Mouse (Mus musculus): ENCODE measurements around the gene Eif4e. TPM values are rescaled to one million over a fixed set of nuclear protein-coding genes. Genes with fewer than 3 reads are reported as not detected.
A peak's percentile ranks its signal among the peaks of the same experiment; 100 is the strongest.

Gene Eif4e
- polyA plus RNA-seq, 1 experiment from 2014 or later, result 559 TPM

GRCm38 (mm10) chr3:138493668-138494067, 32.3 kb upstream of the Eif4e start:
- Histone ChIP-seq H3K36me3 (replicated peaks; ENCODE audit: control insufficient read depth, insufficient read depth, low read depth, low read length) (no peaks in the 10 kb centered on the region), H3K9me3 (replicated peaks; ENCODE audit: control insufficient read depth, low read length) (no peaks in the 10 kb centered on the region), H3K4me2 (ENCODE audit: low read depth, low read length) (no peak overlapping the region), H3K9ac (replicated peaks; ENCODE audit: low read length) (no peak overlapping the region), H3K27me3 (ENCODE audit: control insufficient read depth, insufficient read depth, low read length) (no peaks in the 10 kb centered on the region), H3K4me1 (ENCODE audit: control insufficient read depth, insufficient read depth, low read length) (no peaks in the 10 kb centered on the region), H3K4me3 (ENCODE audit: low read depth, low read length) (no peak overlapping the region), H3K27ac (replicated peaks; ENCODE audit: low read depth, low read length) (no peak overlapping the region)
- no peak for ATAC-seq (replicated peaks; ENCODE audit: insufficient number of reproducible peaks, low FRiP score, low TSS enrichment, low read depth)
- DNase-seq (ENCODE audit: low spot score), result no peak
- 80% methylated on average over 3 of the region's 3 CpGs for WGBS

DNA sequence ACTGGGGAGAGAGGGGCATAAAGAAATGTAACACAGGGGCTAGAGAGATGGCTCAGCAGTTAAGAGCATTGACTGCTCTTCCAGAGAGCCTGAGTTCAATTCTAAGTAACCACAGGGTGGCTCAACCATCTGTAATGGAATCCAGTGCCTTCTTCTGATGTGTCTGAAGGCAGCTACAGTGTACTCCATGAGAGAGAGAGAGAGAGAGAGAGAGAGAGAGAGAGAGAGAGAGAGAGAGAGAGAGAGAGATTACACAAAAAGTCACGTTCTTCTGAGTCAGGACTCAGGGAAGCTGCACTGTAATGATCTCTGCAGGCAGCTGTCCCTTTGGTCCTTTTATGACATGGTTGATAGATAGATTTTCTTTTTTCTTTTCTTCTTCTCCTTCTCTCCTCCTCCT, 31.4 kb upstream of the Eif4e start:
- WGBS, result 71% methylated on average over 1 of the region's 1 CpGs
- H3K27ac ChIP-seq (replicated peaks; ENCODE audit: low read depth, low read length), result no peak overlapping the region
- no peaks in the 10 kb centered on the region for H3K27me3 ChIP-seq (ENCODE audit: control insufficient read depth, insufficient read depth, low read length)
- ATAC-seq (replicated peaks; ENCODE audit: insufficient number of reproducible peaks, low FRiP score, low TSS enrichment, low read depth), result no peak
- DNase-seq (ENCODE audit: low spot score), result no peak
- H3K4me2 ChIP-seq (ENCODE audit: low read depth, low read length), result no peak overlapping the region
- H3K4me3 ChIP-seq (ENCODE audit: low read depth, low read length), result no peak overlapping the region
- no peaks in the 10 kb centered on the region for H3K36me3 ChIP-seq (replicated peaks; ENCODE audit: control insufficient read depth, insufficient read depth, low read depth, low read length)
- H3K9ac ChIP-seq (replicated peaks; ENCODE audit: low read length), result no peak overlapping the region
- no peaks in the 10 kb centered on the region for H3K9me3 ChIP-seq (replicated peaks; ENCODE audit: control insufficient read depth, low read length)
- H3K4me1 ChIP-seq (ENCODE audit: control insufficient read depth, insufficient read depth, low read length), result no peaks in the 10 kb centered on the region

GRCm38 (mm10) chr3:138495166-138496145, 30.5 kb upstream of the Eif4e start:
- 85% methylated on average over 11 of the region's 11 CpGs for WGBS
- no peak overlapping the region for H3K9ac ChIP-seq (replicated peaks; ENCODE audit: low read length)
- no peaks in the 10 kb centered on the region for H3K9me3 ChIP-seq (replicated peaks; ENCODE audit: control insufficient read depth, low read length)
- no peaks in the 10 kb centered on the region for H3K27me3 ChIP-seq (ENCODE audit: control insufficient read depth, insufficient read depth, low read length)
- H3K4me1 ChIP-seq (ENCODE audit: control insufficient read depth, insufficient read depth, low read length), result no peaks in the 10 kb centered on the region
- H3K27ac ChIP-seq (replicated peaks; ENCODE audit: low read depth, low read length), result no peak overlapping the region
- no peak overlapping the region for H3K4me2 ChIP-seq (ENCODE audit: low read depth, low read length)
- no peak overlapping the region for H3K4me3 ChIP-seq (ENCODE audit: low read depth, low read length)
- DNase-seq (ENCODE audit: low spot score) (no peak), ATAC-seq (replicated peaks; ENCODE audit: insufficient number of reproducible peaks, low FRiP score, low TSS enrichment, low read depth) (no peak)
- no peaks in the 10 kb centered on the region for H3K36me3 ChIP-seq (replicated peaks; ENCODE audit: control insufficient read depth, insufficient read depth, low read depth, low read length)

GRCm38 (mm10) chr3:138498731-138499130, 27.2 kb upstream of the Eif4e start:
- no peaks in the 10 kb centered on the region for H3K4me1 ChIP-seq (ENCODE audit: control insufficient read depth, insufficient read depth, low read length)
- no peaks in the 10 kb centered on the region for H3K9me3 ChIP-seq (replicated peaks; ENCODE audit: control insufficient read depth, low read length)
- H3K27ac ChIP-seq (replicated peaks; ENCODE audit: low read depth, low read length), result no peak overlapping the region
- no peak overlapping the region for H3K4me2 ChIP-seq (ENCODE audit: low read depth, low read length)
- ATAC-seq (replicated peaks; ENCODE audit: insufficient number of reproducible peaks, low FRiP score, low TSS enrichment, low read depth), result no peak
- H3K36me3 ChIP-seq (replicated peaks; ENCODE audit: control insufficient read depth, insufficient read depth, low read depth, low read length), result no peaks in the 10 kb centered on the region
- H3K9ac ChIP-seq (replicated peaks; ENCODE audit: low read length), result no peak overlapping the region
- no peak for DNase-seq (ENCODE audit: low spot score)
- no peak overlapping the region for H3K4me3 ChIP-seq (ENCODE audit: low read depth, low read length)
- 58% methylated on average over 4 of the region's 4 CpGs for WGBS
- no peaks in the 10 kb centered on the region for H3K27me3 ChIP-seq (ENCODE audit: control insufficient read depth, insufficient read depth, low read length)

GRCm38 (mm10) chr3:138499854-138500740, 25.9 kb upstream of the Eif4e start:
- Histone ChIP-seq H3K4me3 (ENCODE audit: low read depth, low read length) (no peak overlapping the region), H3K4me1 (ENCODE audit: control insufficient read depth, insufficient read depth, low read length) (no peaks in the 10 kb centered on the region), H3K27me3 (ENCODE audit: control insufficient read depth, insufficient read depth, low read length) (no peaks in the 10 kb centered on the region), H3K36me3 (replicated peaks; ENCODE audit: control insufficient read depth, insufficient read depth, low read depth, low read length) (no peaks in the 10 kb centered on the region), H3K9ac (replicated peaks; ENCODE audit: low read length) (no peak overlapping the region), H3K27ac (replicated peaks; ENCODE audit: low read depth, low read length) (no peak overlapping the region), H3K9me3 (replicated peaks; ENCODE audit: control insufficient read depth, low read length) (no peaks in the 10 kb centered on the region), H3K4me2 (ENCODE audit: low read depth, low read length) (no peak overlapping the region)
- peak; percentile 42; the same call in 1 of the 2 replicates for ATAC-seq (replicated peaks; ENCODE audit: insufficient number of reproducible peaks, low FRiP score, low TSS enrichment, low read depth)
- WGBS, result 56% methylated on average over 15 of the region's 15 CpGs
- DNase-seq (ENCODE audit: low spot score), result peak; percentile 10

- no peak overlapping the region for H3K9ac ChIP-seq (replicated peaks; ENCODE audit: low read length)
- no peaks in the 10 kb centered on the region for H3K27me3 ChIP-seq (ENCODE audit: control insufficient read depth, insufficient read depth, low read length)
- no peak for DNase-seq (ENCODE audit: low spot score)
- no peaks in the 10 kb centered on the region for H3K4me1 ChIP-seq (ENCODE audit: control insufficient read depth, insufficient read depth, low read length)
- H3K4me3 ChIP-seq (ENCODE audit: low read depth, low read length), result no peak overlapping the region
- H3K36me3 ChIP-seq (replicated peaks; ENCODE audit: control insufficient read depth, insufficient read depth, low read depth, low read length), result no peaks in the 10 kb centered on the region
- 90% methylated on average over 11 of the region's 11 CpGs for WGBS
- H3K27ac ChIP-seq (replicated peaks; ENCODE audit: low read depth, low read length), result no peak overlapping the region
- no peak overlapping the region for H3K4me2 ChIP-seq (ENCODE audit: low read depth, low read length)
- no peaks in the 10 kb centered on the region for H3K9me3 ChIP-seq (replicated peaks; ENCODE audit: control insufficient read depth, low read length)
- no peak for ATAC-seq (replicated peaks; ENCODE audit: insufficient number of reproducible peaks, low FRiP score, low TSS enrichment, low read depth)
These were observed 22.2 kb upstream of the Eif4e start for GRCm38 (mm10) chr3:138503754-138504153.

DNA sequence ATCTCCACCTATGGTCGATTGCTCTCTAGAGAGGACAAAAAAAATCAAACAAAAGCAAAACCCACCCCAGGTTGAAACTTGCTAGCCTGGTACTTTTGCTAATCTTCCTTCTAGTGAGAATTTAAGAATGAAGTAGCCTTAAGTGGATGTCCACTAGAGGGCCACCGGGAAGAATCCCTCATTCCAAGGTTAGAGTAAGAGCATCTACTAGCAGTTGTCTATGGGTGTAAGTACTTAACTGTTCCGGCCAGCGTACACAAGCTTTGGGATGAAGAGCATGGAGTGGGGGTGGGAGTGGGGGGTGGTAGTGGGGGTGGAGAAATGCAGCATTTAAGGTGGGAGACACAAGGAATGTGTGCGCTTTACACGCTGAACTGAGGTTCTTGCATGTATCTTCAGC, 19.2 kb upstream of the Eif4e start:
- DNase-seq (ENCODE audit: low spot score), result peak; percentile 59
- no peaks in the 10 kb centered on the region for H3K27me3 ChIP-seq (ENCODE audit: control insufficient read depth, insufficient read depth, low read length)
- no peak overlapping the region for H3K27ac ChIP-seq (replicated peaks; ENCODE audit: low read depth, low read length)
- no peaks in the 10 kb centered on the region for H3K9me3 ChIP-seq (replicated peaks; ENCODE audit: control insufficient read depth, low read length)
- no peak overlapping the region for H3K9ac ChIP-seq (replicated peaks; ENCODE audit: low read length)
- no peaks in the 10 kb centered on the region for H3K4me1 ChIP-seq (ENCODE audit: control insufficient read depth, insufficient read depth, low read length)
- 62% methylated on average over 6 of the region's 6 CpGs for WGBS
- H3K36me3 ChIP-seq (replicated peaks; ENCODE audit: control insufficient read depth, insufficient read depth, low read depth, low read length), result no peaks in the 10 kb centered on the region
- no peak overlapping the region for H3K4me3 ChIP-seq (ENCODE audit: low read depth, low read length)
- no peak for ATAC-seq (replicated peaks; ENCODE audit: insufficient number of reproducible peaks, low FRiP score, low TSS enrichment, low read depth)
- no peak overlapping the region for H3K4me2 ChIP-seq (ENCODE audit: low read depth, low read length)

Data from embryonic facial prominence, embryonic 11.5 days (tissue).